Mouse (Mus musculus) liver, embryonic 16.5 days (tissue): ENCODE measurements at regions not wholly inside any gene's neighbourhood (a gene's known extent, or its start where the extent isn't known, plus 50 kb on each side); places are given as distances from the start of the nearest gene placed in this dataset.

Experiments used
- ATAC-seq: fragments of 200-750 bp; cut with Nextera tagmentation; 2 replicates; pipeline ENCODE4 v1.8.0; 2017; ENCODE audit warnings: low read depth, mild to moderate bottlenecking, moderate number of reproducible peaks, moderate library complexity
- H3K27ac ChIP-seq: fragments of 300-500 bp; sonication (generic); 2 replicates; pipeline ENCODE4 v1.5.1; 2014; ENCODE audit warnings: mild to moderate bottlenecking, low read length
- H3K27me3 ChIP-seq: fragments of 300-500 bp; sonication (generic); 2 replicates; pipeline ENCODE4 v1.6.1; 2014; ENCODE audit warnings: low read depth, low read length, mixed read lengths; ENCODE audit not compliant: control insufficient read depth, insufficient read depth
- H3K36me3 ChIP-seq: fragments of 300-500 bp; sonication (generic); 2 replicates; pipeline ENCODE4 v1.6.1; 2014; ENCODE audit warnings: mild to moderate bottlenecking; ENCODE audit not compliant: control insufficient read depth, insufficient read depth
- H3K4me1 ChIP-seq: fragments of 300-500 bp; sonication (generic); 2 replicates; pipeline ENCODE4 v1.6.1; 2014; ENCODE audit warnings: low read depth, low read length, mixed read lengths; ENCODE audit not compliant: control insufficient read depth
- H3K4me2 ChIP-seq: fragments of 300-500 bp; sonication (generic); 2 replicates; pipeline ENCODE4 v1.6.1; 2014; ENCODE audit warnings: low read depth, low read length, mixed read lengths
- H3K4me3 ChIP-seq: fragments of 300-500 bp; sonication (generic); 2 replicates; pipeline ENCODE4 v1.5.1; 2014; ENCODE audit warnings: low read depth, mild to moderate bottlenecking, low read length
- H3K9ac ChIP-seq: fragments of 300-500 bp; sonication (generic); 2 replicates; pipeline ENCODE4 v1.6.1; 2014; ENCODE audit warnings: low read depth, low read length
- H3K9me3 ChIP-seq: fragments of 300-500 bp; sonication (generic); replicated peaks from 2 replicates; pipeline ENCODE4 v1.6.1; 2016; ENCODE audit warnings: low read length; ENCODE audit not compliant: control insufficient read depth
- WGBS: fragments of 180-500 bp; shearing (Covaris S2); extraction: QIAGEN DNeasy Blood & Tissue Kit; methylation state at CpG from one replicate; pipeline ENCODE4 v1.1.7; 2014; ENCODE audit not compliant: insufficient replicate concordance; 5-methylcytosine and 5-hydroxymethylcytosine counted together

DNA sequence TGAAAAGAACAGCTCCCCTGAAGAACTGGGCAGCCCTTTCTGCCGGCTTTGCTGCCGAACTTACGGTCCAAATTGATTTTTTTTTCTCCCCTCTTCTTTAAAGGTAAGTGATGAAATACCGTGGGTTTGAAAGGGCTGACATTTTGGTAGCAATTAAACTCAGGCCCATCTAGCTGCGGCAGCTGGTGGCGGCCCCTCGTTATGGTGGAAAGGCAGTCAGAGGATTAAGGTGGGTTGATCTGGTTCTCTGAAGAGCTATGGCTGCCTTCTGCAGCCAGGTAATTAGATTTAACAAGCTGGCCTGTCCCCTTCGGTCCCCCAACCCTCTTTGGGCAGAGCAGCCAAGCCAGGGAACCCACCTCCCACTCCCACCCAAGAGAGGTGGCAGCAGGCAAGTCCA lies 214.1 kb upstream of the Csf3r start:
- no peak overlapping the region for H3K4me2 ChIP-seq
- H3K27me3 ChIP-seq = no peaks in the 10 kb centered on the region
- H3K27ac ChIP-seq = no peak overlapping the region
- no peak for ATAC-seq
- no peaks in the 10 kb centered on the region for H3K4me1 ChIP-seq
- no peaks in the 10 kb centered on the region for H3K9me3 ChIP-seq
- H3K9ac ChIP-seq = no peak overlapping the region
- 49% methylated on average over 8 of the region's 8 CpGs for WGBS
- H3K4me3 ChIP-seq = no peak overlapping the region
- no peaks in the 10 kb centered on the region for H3K36me3 ChIP-seq

DNA sequence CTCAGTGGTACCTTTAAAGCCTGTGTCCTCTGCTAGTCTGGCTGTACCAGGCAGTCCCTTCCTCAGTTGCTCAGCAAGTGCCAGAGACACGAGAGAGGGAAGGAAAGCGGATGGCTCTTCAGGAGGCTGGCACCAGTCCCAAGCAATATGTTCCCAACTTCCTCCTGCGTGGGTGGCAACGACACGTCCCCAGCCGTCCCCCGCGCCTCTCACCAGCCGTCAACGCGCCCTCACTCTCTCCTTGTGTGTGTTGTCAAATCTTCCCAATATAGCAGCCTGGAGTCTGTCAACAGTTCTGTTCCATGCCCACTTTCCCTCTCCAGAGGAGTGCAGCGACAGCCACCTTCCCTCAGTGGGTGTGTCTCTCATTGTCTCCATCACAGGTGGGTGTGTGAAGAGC lies 210.0 kb upstream of the Csf3r start:
- no peak for ATAC-seq
- 70% methylated on average over 12 of the region's 12 CpGs for WGBS

DNA sequence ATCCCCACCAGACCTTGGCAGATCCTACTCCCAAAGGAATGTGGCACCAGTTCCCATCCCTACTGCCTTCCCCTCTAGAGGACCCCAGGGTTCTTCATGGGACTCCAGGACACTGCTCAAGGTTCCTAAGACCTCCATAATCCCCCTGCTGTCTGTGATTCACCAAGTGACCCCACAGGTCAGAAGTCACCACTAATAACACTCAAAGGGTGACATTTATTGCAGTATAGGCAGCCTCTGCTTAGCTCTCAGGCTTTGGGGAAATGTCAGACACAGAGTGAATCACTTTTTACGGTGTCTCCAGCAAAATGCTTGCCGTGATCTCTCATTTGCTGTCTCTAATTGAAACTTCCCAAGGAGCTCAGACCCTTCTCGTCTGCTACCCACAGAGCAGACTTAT lies 209.1 kb upstream of the Csf3r start:
- H3K9ac ChIP-seq = no peak overlapping the region

More for the DNA sequence above, 210.0 kb upstream of the Csf3r start:
- Histone ChIP-seq H3K4me1 (no peaks in the 10 kb centered on the region), H3K9me3 (no peaks in the 10 kb centered on the region), H3K36me3 (no peaks in the 10 kb centered on the region), H3K4me2 (no peak overlapping the region), H3K9ac (no peak overlapping the region), H3K27me3 (no peaks in the 10 kb centered on the region), H3K4me3 (no peak overlapping the region), H3K27ac (no peak overlapping the region)

DNA sequence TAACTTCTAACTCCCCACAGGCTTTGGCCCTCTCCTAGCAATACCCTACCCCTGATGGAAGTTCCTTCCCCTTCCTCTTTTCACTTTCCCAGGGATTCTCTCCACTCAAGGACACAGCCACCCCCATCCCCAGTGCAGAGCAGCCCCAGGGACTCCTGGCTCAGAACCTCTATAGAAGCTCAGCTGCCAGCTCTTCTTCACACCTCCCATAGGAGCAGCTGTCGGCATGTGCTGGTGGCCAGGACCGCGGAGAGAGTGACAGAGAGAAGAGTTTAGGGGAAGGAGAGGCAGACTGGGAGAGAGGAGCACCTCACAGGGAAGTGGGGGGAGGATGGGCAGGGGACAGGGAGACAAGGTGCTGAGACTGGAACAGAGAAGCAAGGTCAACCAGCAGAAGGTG lies 199.8 kb upstream of the Csf3r start:
- no peak for ATAC-seq
- WGBS = 31% methylated on average over 3 of the region's 3 CpGs

More for the DNA sequence above, 209.1 kb upstream of the Csf3r start:
- Histone ChIP-seq H3K9me3 (no peaks in the 10 kb centered on the region), H3K27ac (no peak overlapping the region), H3K4me1 (no peaks in the 10 kb centered on the region), H3K4me3 (no peak overlapping the region), H3K27me3 (no peaks in the 10 kb centered on the region), H3K4me2 (no peak overlapping the region), H3K36me3 (no peaks in the 10 kb centered on the region)
- whole genome bisulfite sequencing = 44% methylated on average over 3 of the region's 3 CpGs
- no peak for ATAC-seq

DNA sequence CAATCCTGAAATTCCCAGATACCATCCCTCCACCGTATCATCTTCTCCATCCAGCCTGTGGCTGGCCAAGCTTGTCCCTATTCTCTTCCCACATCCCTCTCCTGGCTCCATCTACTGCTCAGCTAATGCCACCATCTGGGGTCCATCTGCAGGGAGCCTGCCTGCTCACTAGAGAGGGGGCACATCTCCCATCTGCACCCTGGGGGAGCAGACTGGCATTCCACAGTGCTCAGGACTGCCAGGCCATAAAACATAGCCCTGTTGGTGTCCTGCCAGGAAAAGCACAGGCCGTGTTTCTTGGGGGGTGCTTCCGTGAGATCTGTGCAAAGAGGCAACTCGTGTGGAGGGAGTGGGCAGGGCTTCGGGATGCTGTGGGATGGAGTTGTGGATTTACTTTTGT lies 197.9 kb upstream of the Csf3r start:
- H3K9me3 ChIP-seq = no peaks in the 10 kb centered on the region
- no peaks in the 10 kb centered on the region for H3K36me3 ChIP-seq
- no peak for ATAC-seq
- WGBS = 42% methylated on average over 5 of the region's 5 CpGs
- no peak overlapping the region for H3K4me2 ChIP-seq
- H3K27ac ChIP-seq = no peak overlapping the region
- H3K9ac ChIP-seq = no peak overlapping the region
- H3K4me1 ChIP-seq = no peaks in the 10 kb centered on the region
- H3K27me3 ChIP-seq = no peaks in the 10 kb centered on the region
- H3K4me3 ChIP-seq = no peak overlapping the region

More for the DNA sequence above, 199.8 kb upstream of the Csf3r start:
- no peak overlapping the region for H3K4me2 ChIP-seq
- H3K36me3 ChIP-seq = no peaks in the 10 kb centered on the region
- no peaks in the 10 kb centered on the region for H3K4me1 ChIP-seq
- no peaks in the 10 kb centered on the region for H3K27me3 ChIP-seq
- H3K4me3 ChIP-seq = no peak overlapping the region
- no peak overlapping the region for H3K27ac ChIP-seq
- no peaks in the 10 kb centered on the region for H3K9me3 ChIP-seq
- H3K9ac ChIP-seq = no peak overlapping the region

DNA sequence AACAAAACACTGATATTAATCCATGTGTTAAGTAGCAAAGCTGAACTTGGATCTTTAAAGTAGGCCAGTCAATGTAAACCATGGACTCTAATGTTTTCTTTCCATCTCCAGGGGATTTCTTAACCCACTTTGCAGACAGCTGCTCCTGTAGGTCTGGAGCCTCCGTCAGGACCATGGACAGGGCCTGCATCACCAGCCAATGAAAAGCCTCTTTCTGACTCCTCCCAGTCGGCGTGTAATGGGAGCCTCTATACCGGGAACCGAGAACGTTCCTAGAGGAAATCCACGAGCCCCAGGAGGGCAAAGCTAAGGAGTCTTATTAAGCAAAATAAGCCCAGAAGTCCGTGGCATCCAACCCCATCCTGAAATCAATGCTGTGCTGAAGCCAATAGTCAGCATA lies 189.1 kb upstream of the Csf3r start:
- H3K27ac ChIP-seq = no peak overlapping the region

DNA sequence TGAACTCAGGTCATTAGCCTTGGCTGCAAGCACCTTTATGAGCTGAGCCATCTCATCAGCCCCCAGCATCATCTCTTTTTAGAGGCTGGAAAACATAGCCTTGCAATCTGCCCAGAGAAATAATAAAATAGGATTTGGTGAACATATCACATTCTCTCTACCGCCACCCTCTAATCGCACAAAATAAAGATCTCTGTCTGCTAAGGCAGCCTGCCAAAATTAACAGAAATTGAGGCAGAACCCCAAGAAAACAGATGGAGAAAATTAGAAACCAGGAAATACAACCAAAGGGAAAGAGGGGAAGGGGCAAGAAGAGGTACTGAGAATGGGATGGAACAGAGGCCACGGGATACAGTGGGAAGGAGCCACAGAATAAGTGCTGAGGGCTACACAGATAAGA lies 176.8 kb upstream of the Csf3r start:
- Histone ChIP-seq H3K9me3 (no peaks in the 10 kb centered on the region), H3K4me3 (no peak overlapping the region), H3K9ac (no peak overlapping the region), H3K4me1 (no peaks in the 10 kb centered on the region), H3K4me2 (no peak overlapping the region), H3K27me3 (no peaks in the 10 kb centered on the region), H3K27ac (no peak overlapping the region), H3K36me3 (no peaks in the 10 kb centered on the region)
- 75% methylated on average over 3 of the region's 3 CpGs for WGBS
- no peak for ATAC-seq

More for the DNA sequence above, 189.1 kb upstream of the Csf3r start:
- H3K27me3 ChIP-seq = no peaks in the 10 kb centered on the region
- no peak overlapping the region for H3K9ac ChIP-seq
- H3K4me1 ChIP-seq = no peaks in the 10 kb centered on the region
- no peak overlapping the region for H3K4me3 ChIP-seq
- no peaks in the 10 kb centered on the region for H3K9me3 ChIP-seq
- WGBS = under 1% methylated on average over 8 of the region's 8 CpGs
- ATAC-seq = no peak
- H3K4me2 ChIP-seq = no peak overlapping the region
- H3K36me3 ChIP-seq = no peaks in the 10 kb centered on the region

DNA sequence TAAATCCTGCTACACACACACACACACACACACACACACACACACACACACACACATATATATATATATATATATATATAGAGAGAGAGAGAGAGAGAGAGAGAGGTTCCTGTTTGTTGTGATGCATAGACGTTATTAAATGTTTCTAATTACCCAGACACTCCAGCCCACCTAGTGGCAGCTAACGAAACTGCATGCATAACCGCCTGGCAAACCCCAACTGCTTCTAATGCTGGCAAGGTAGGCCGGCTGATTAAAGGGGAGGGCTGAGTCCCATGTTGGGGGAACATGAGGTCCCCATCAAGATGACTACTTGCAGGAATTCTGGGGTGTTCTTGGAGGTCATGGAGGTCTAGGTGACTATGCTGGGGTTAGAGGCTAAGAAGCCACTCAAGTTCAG lies 174.1 kb upstream of the Csf3r start:
- Histone ChIP-seq H3K27me3 (no peaks in the 10 kb centered on the region), H3K9ac (no peak overlapping the region), H3K9me3 (no peaks in the 10 kb centered on the region), H3K4me1 (no peaks in the 10 kb centered on the region), H3K4me2 (no peak overlapping the region), H3K4me3 (no peak overlapping the region), H3K27ac (no peak overlapping the region), H3K36me3 (no peaks in the 10 kb centered on the region)
- 10% methylated on average over 4 of the region's 4 CpGs for WGBS
- ATAC-seq = no peak

DNA sequence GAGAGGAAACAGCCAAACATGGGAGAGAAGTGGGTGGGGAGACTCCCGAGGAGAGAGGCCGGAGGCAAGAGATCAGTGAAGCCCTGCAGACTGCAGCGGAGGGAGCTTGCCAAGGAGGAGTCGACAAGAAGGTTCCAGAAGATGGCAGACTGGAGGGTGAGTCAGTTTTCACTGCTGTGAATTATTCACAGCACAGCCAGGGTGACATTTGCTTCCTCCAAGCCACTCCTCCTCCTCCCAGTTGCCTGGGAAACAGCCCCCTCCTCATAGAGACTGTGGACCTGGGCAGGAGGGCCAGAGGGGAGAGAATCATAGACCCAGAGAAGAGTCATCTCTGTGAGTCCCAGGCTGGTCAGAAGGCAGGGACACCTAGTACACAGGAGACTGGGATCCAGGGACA lies 171.8 kb upstream of the Csf3r start:
- ATAC-seq = no peak
- Histone ChIP-seq H3K4me1 (no peaks in the 10 kb centered on the region), H3K9me3 (no peaks in the 10 kb centered on the region), H3K36me3 (no peaks in the 10 kb centered on the region), H3K9ac (no peak overlapping the region), H3K4me3 (no peak overlapping the region), H3K27me3 (no peaks in the 10 kb centered on the region), H3K4me2 (no peak overlapping the region), H3K27ac (no peak overlapping the region)
- 54% methylated on average over 4 of the region's 4 CpGs for WGBS
